Mouse (Mus musculus): ENCODE results near the gene Gm11939. TPM values are rescaled to one million over a fixed set of nuclear protein-coding genes. Genes with fewer than 3 reads are reported as not detected.
"Not testable (repeated sequence)": the region's sequence is repeated elsewhere in the genome, so short reads cannot be mapped to it uniquely, and the experiment has no call there.

The Gm11939 gene
- not detected in 2 replicates for polyA plus RNA-seq (2016; fragmentation: Nextera tagmentation; extraction: Ambion mirVana)

- no peak within 1 kb of the TSS for H3K27ac ChIP-seq
- H3K4me3 ChIP-seq: no peak within 1 kb of the TSS
- WGBS: 93% methylated on average over 9 of the region's 9 CpGs
- no peaks in the 10 kb centered on the region for H3K4me1 ChIP-seq
- DNase-seq (ENCODE audit: low spot score): no peak
- H3K27me3 ChIP-seq (ENCODE audit: low read depth, poor library complexity, severe bottlenecking): no peaks in the 10 kb centered on the region
- H3K36me3 ChIP-seq: no peaks in the 10 kb centered on the region
- H3K9me3 ChIP-seq (replicated peaks): no peaks in the 10 kb centered on the region
Observed at GRCm38 (mm10) chr11:99559366-99559765, at the start of gene Gm11939. Gm11939 (minus strand) TSS chr11:99559466.

GRCm38 (mm10) chr11:99603208-99603607 lies 43.9 kb upstream of the Gm11939 start, which contains the start of gene Gm11938:
Gm11938 (minus strand) TSS chr11:99603308.
- H3K4me1 ChIP-seq; H3K27me3 ChIP-seq (ENCODE audit: low read depth, poor library complexity, severe bottlenecking); H3K27ac ChIP-seq; H3K4me3 ChIP-seq; DNase-seq (ENCODE audit: low spot score); H3K36me3 ChIP-seq; H3K9me3 ChIP-seq (replicated peaks): not testable (repeated sequence)
- 52% methylated on average over 1 of the region's 1 CpGs for WGBS

- not testable (repeated sequence) for H3K27ac ChIP-seq; H3K4me3 ChIP-seq; DNase-seq (ENCODE audit: low spot score); H3K27me3 ChIP-seq (ENCODE audit: low read depth, poor library complexity, severe bottlenecking); H3K9me3 ChIP-seq (replicated peaks); H3K36me3 ChIP-seq; H3K4me1 ChIP-seq
- WGBS: 80% methylated on average over 6 of the region's 6 CpGs
Observed at GRCm38 (mm10) chr11:99597742-99598141, 38.5 kb upstream of the Gm11939 start, which contains the start of gene Krtap9-3. Krtap9-3 (minus strand) TSS chr11:99598105.

- Histone ChIP-seq H3K4me3 (no peak within 1 kb of the TSS), H3K4me1 (no peaks in the 10 kb centered on the region), H3K9me3 (replicated peaks) (no peaks in the 10 kb centered on the region), H3K27ac (no peak within 1 kb of the TSS), H3K36me3 (no peaks in the 10 kb centered on the region), H3K27me3 (ENCODE audit: low read depth, poor library complexity, severe bottlenecking) (no peaks in the 10 kb centered on the region)
- 87% methylated on average over 6 of the region's 6 CpGs for WGBS
- DNase-seq (ENCODE audit: low spot score): no peak
Observed at GRCm38 (mm10) chr11:99590981-99591380, 31.7 kb upstream of the Gm11939 start, which contains the start of gene Krtap1-3. Krtap1-3 (minus strand) TSS chr11:99591339.

GRCm38 (mm10) chr11:99585096-99585495 lies 25.8 kb upstream of the Gm11939 start:
- DNase-seq (ENCODE audit: low spot score): no peak
- Histone ChIP-seq H3K9me3 (replicated peaks) (no peaks in the 10 kb centered on the region), H3K4me1 (no peaks in the 10 kb centered on the region), H3K36me3 (no peaks in the 10 kb centered on the region), H3K27ac (no peak overlapping the region), H3K27me3 (ENCODE audit: low read depth, poor library complexity, severe bottlenecking) (no peaks in the 10 kb centered on the region), H3K4me3 (no peak overlapping the region)
- 95% methylated on average over 7 of the region's 7 CpGs for WGBS

GRCm38 (mm10) chr11:99583245-99583704 lies 24.0 kb upstream of the Gm11939 start, which contains the start of gene Krtap1-4:
Krtap1-4 (minus strand) TSS chr11:99583654.
- Histone ChIP-seq H3K9me3 (replicated peaks) (no peaks in the 10 kb centered on the region), H3K27me3 (ENCODE audit: low read depth, poor library complexity, severe bottlenecking) (no peaks in the 10 kb centered on the region), H3K4me1 (no peaks in the 10 kb centered on the region), H3K4me3 (no peak within 1 kb of the TSS), H3K36me3 (no peaks in the 10 kb centered on the region), H3K27ac (no peak within 1 kb of the TSS)
- DNase-seq (ENCODE audit: low spot score): no peak
- 75% methylated on average over 5 of the region's 5 CpGs for WGBS

- Histone ChIP-seq H3K27ac (no peak overlapping the region), H3K36me3 (no peaks in the 10 kb centered on the region), H3K27me3 (ENCODE audit: low read depth, poor library complexity, severe bottlenecking) (no peaks in the 10 kb centered on the region), H3K9me3 (replicated peaks) (no peaks in the 10 kb centered on the region), H3K4me1 (no peaks in the 10 kb centered on the region), H3K4me3 (no peak overlapping the region)
- 88% methylated on average over 6 of the region's 6 CpGs for WGBS
- DNase-seq (ENCODE audit: low spot score): no peak
Observed at GRCm38 (mm10) chr11:99581564-99581963, 22.3 kb upstream of the Gm11939 start.

- Histone ChIP-seq H3K27ac (no peak overlapping the region), H3K36me3 (no peaks in the 10 kb centered on the region), H3K27me3 (ENCODE audit: low read depth, poor library complexity, severe bottlenecking) (no peaks in the 10 kb centered on the region), H3K4me1 (no peaks in the 10 kb centered on the region), H3K4me3 (no peak overlapping the region), H3K9me3 (replicated peaks) (no peaks in the 10 kb centered on the region)
- WGBS: 95% methylated on average over 5 of the region's 5 CpGs
- no peak for DNase-seq (ENCODE audit: low spot score)
Observed at GRCm38 (mm10) chr11:99581051-99581450, 21.8 kb upstream of the Gm11939 start.

GRCm38 (mm10) chr11:99580636-99581035 lies 21.4 kb upstream of the Gm11939 start, which contains the start of gene Krtap1-5:
Krtap1-5 (minus strand) TSS chr11:99581016.
- Histone ChIP-seq H3K27ac (no peak within 1 kb of the TSS), H3K9me3 (replicated peaks) (no peaks in the 10 kb centered on the region), H3K4me3 (no peak within 1 kb of the TSS), H3K36me3 (no peaks in the 10 kb centered on the region), H3K4me1 (no peaks in the 10 kb centered on the region), H3K27me3 (ENCODE audit: low read depth, poor library complexity, severe bottlenecking) (no peaks in the 10 kb centered on the region)
- DNase-seq (ENCODE audit: low spot score): no peak
- 89% methylated on average over 6 of the region's 6 CpGs for WGBS

- DNase-seq (ENCODE audit: low spot score): peak; percentile 81
- 7% methylated on average over 7 of the region's 7 CpGs for WGBS
Observed at GRCm38 (mm10) chr11:99574106-99574505, 14.8 kb upstream of the Gm11939 start.

GRCm38 (mm10) chr11:99573164-99573563 lies 13.9 kb upstream of the Gm11939 start:
- Histone ChIP-seq H3K4me1 (no peaks in the 10 kb centered on the region), H3K9me3 (replicated peaks) (no peaks in the 10 kb centered on the region), H3K4me3 (no peak overlapping the region), H3K36me3 (no peaks in the 10 kb centered on the region), H3K27ac (no peak overlapping the region), H3K27me3 (ENCODE audit: low read depth, poor library complexity, severe bottlenecking) (no peaks in the 10 kb centered on the region)
- 77% methylated on average over 4 of the region's 4 CpGs for WGBS
- no peak for DNase-seq (ENCODE audit: low spot score)

More at GRCm38 (mm10) chr11:99574106-99574505, 14.8 kb upstream of the Gm11939 start:
- H3K4me1 ChIP-seq: no peaks in the 10 kb centered on the region
- no peak overlapping the region for H3K4me3 ChIP-seq
- H3K27me3 ChIP-seq (ENCODE audit: low read depth, poor library complexity, severe bottlenecking): no peaks in the 10 kb centered on the region
- no peaks in the 10 kb centered on the region for H3K9me3 ChIP-seq (replicated peaks)
- H3K36me3 ChIP-seq: no peaks in the 10 kb centered on the region
- no peak overlapping the region; the same call in 1 of the 2 replicates for H3K27ac ChIP-seq

- H3K4me3 ChIP-seq: no peak within 1 kb of the TSS
- 85% methylated on average over 7 of the region's 7 CpGs for WGBS
- DNase-seq (ENCODE audit: low spot score): no peak
Observed at GRCm38 (mm10) chr11:99566530-99566929, 7.3 kb upstream of the Gm11939 start, which contains the start of gene Krtap3-1. Krtap3-1 (minus strand) TSS chr11:99566630.

GRCm38 (mm10) chr11:99562580-99562979 lies 3.3 kb upstream of the Gm11939 start:
- Histone ChIP-seq H3K27me3 (ENCODE audit: low read depth, poor library complexity, severe bottlenecking) (no peaks in the 10 kb centered on the region), H3K4me3 (no peak overlapping the region), H3K36me3 (no peaks in the 10 kb centered on the region), H3K27ac (no peak overlapping the region), H3K4me1 (no peaks in the 10 kb centered on the region), H3K9me3 (replicated peaks) (no peaks in the 10 kb centered on the region)
- no peak for DNase-seq (ENCODE audit: low spot score)
- 85% methylated on average over 6 of the region's 6 CpGs for WGBS

More at GRCm38 (mm10) chr11:99566530-99566929, 7.3 kb upstream of the Gm11939 start, which contains the start of gene Krtap3-1:
- no peak within 1 kb of the TSS for H3K27ac ChIP-seq
- H3K9me3 ChIP-seq (replicated peaks): no peaks in the 10 kb centered on the region
- no peaks in the 10 kb centered on the region for H3K27me3 ChIP-seq (ENCODE audit: low read depth, poor library complexity, severe bottlenecking)
- H3K36me3 ChIP-seq: no peaks in the 10 kb centered on the region
- no peaks in the 10 kb centered on the region for H3K4me1 ChIP-seq

Data from limb, embryonic 10.5 days (tissue).